23 mouse cellular contexts compared by ENCODE assay signal in genomic region chr9:106227790-106228429, GRCm38 (mm10). TPM values are rescaled to one million over a fixed set of nuclear protein-coding genes. Genes with fewer than 3 reads are reported as not detected.
DNase-seq lines count a peak whose midpoint lies in the region; ATAC-seq and TF ChIP-seq lines count a peak whose summit lies in the region.
"Had no signal": no experiment of that assay in that cellular context is flagged by ENCODE, and none has a peak within 500 bp of the region (broad histone marks: within the 10 kb centered on the region; RNA-seq: fewer than 3 reads in every experiment).

No protein-coding gene starts in this region.

- no peak overlapping the region for H3K4me2 ChIP-seq in heart, embryonic 15.5 days
- no peak overlapping the region for H3K4me2 ChIP-seq in liver, postnatal 0 days (ENCODE audit: low read depth, low read length)
- H3K4me2 ChIP-seq: embryonic facial prominence, embryonic 12.5 days; forebrain, embryonic 13.5 days; heart, embryonic 11.5 days; midbrain, embryonic 13.5 days; neural tube, embryonic 13.5 days had no signal

- peak overlapping the region; percentile 25; the same call in 1 of the 2 replicates for H3K27ac ChIP-seq in heart, embryonic 15.5 days
- H3K27ac ChIP-seq in testis, adult 2 months (ENCODE audit: control insufficient read depth, insufficient read depth, low read depth, low read length): peak overlapping the region; percentile 23
- H3K27ac ChIP-seq in liver, postnatal 0 days (ENCODE audit: low read depth): no peak overlapping the region
- H3K27ac ChIP-seq: embryonic facial prominence, embryonic 12.5 days; forebrain, embryonic 13.5 days; hindbrain, embryonic 10.5 days; left cerebral cortex, adult 2 months; limb, embryonic 10.5 days; midbrain, embryonic 13.5 days; neural tube, embryonic 13.5 days had no signal

- H3K36me3 ChIP-seq in heart, embryonic 15.5 days: peaks cover 9% of the 10 kb centered on the region; the same call in 1 of the 2 replicates
- H3K36me3 ChIP-seq in testis, adult 2 months (ENCODE audit: control insufficient read depth, insufficient read depth, low read length): no peaks in the 10 kb centered on the region
- H3K36me3 ChIP-seq in liver, postnatal 0 days (replicated peaks; ENCODE audit: insufficient read depth, low read length): peaks cover 3% of the 10 kb centered on the region; the same call in 1 of the 2 replicates

- peak; percentile 36; the same call in 1 of the 2 replicates for TF ChIP-seq EP300 in liver, postnatal 0 days (IDR thresholded peaks at IDR 0.05; ENCODE audit: low read depth)

- 31% methylated on average over 8 of the region's 8 CpGs for WGBS in heart, embryonic 15.5 days
- WGBS in liver, postnatal 0 days (ENCODE audit: insufficient replicate concordance): 58% methylated on average over 8 of the region's 8 CpGs

- TF ChIP-seq POLR2A in testis, adult 2 months (IDR thresholded peaks at IDR 0.05; ENCODE audit: control insufficient read depth, low read depth, low read length): no peak

- DNase-seq in heart, adult 11 months: no peak
- DNase-seq in testis, postnatal 10 days (ENCODE audit: low spot score): no peak
- no peak for DNase-seq in liver, postnatal 0 days
- no peak for DNase-seq in layer of hippocampus, adult 8-10 months (ENCODE audit: low spot score in 2 of 2)
- DNase-seq in urinary bladder, adult 2 months (ENCODE audit: low spot score): no peak
- DNase-seq in spleen, postnatal 10 days (ENCODE audit: low spot score in 2 of 2): no peak
- DNase-seq: adrenal gland, adult 8-10 months; B cell, adult 2 months; cerebellum, adult 9-10 months; gastrocnemius, postnatal 10 days; kidney, adult 8-10 months; kidney, postnatal 14 days had no signal

- TF ChIP-seq CTCF in testis, adult 2 months (IDR thresholded peaks at IDR 0.05; ENCODE audit: control insufficient read depth, insufficient read depth, insufficient replicate concordance, low read depth, low read length): no peak
- no peak for TF ChIP-seq CTCF in liver, postnatal 0 days (IDR thresholded peaks at IDR 0.05; ENCODE audit: low read depth)

- ATAC-seq in heart, embryonic 15.5 days (replicated peaks; ENCODE audit: insufficient number of reproducible peaks, insufficient read depth, low FRiP score, low read depth): no peak
- peak; percentile 22 for ATAC-seq in liver, postnatal 0 days
- ATAC-seq: forebrain, embryonic 13.5 days; midbrain, embryonic 13.5 days had no signal

- no peak overlapping the region for H3K4me3 ChIP-seq in heart, embryonic 15.5 days
- H3K4me3 ChIP-seq in testis, adult 2 months (ENCODE audit: control insufficient read depth, low read depth, low read length): no peak overlapping the region
- no peak overlapping the region for H3K4me3 ChIP-seq in liver, postnatal 0 days (ENCODE audit: low read depth, low read length)
- H3K4me3 ChIP-seq: embryonic facial prominence, embryonic 12.5 days; erythroblast, embryonic 14.5 days; forebrain, embryonic 13.5 days; hindbrain, embryonic 10.5 days; left cerebral cortex, adult 2 months; limb, embryonic 10.5 days; midbrain, embryonic 13.5 days; neural tube, embryonic 13.5 days had no signal

- H3K9me3 ChIP-seq in heart, embryonic 15.5 days (replicated peaks): no peaks in the 10 kb centered on the region
- no peaks in the 10 kb centered on the region for H3K9me3 ChIP-seq in liver, postnatal 0 days (ENCODE audit: low read length)
- H3K9me3 ChIP-seq: embryonic facial prominence, embryonic 12.5 days; forebrain, embryonic 13.5 days; hindbrain, embryonic 10.5 days; limb, embryonic 10.5 days; midbrain, embryonic 13.5 days; neural tube, embryonic 13.5 days had no signal

- H3K4me1 ChIP-seq in heart, embryonic 15.5 days (replicated peaks): peaks cover 16% of the 10 kb centered on the region
- H3K4me1 ChIP-seq in testis, adult 2 months (ENCODE audit: control insufficient read depth, insufficient read depth, low read length): peaks cover 7% of the 10 kb centered on the region
- H3K4me1 ChIP-seq in liver, postnatal 0 days (ENCODE audit: insufficient read depth): peaks cover 11% of the 10 kb centered on the region
- H3K4me1 ChIP-seq: embryonic facial prominence, embryonic 12.5 days had no signal

- H3K9ac ChIP-seq in heart, embryonic 15.5 days: no peak overlapping the region
- no peak overlapping the region for H3K9ac ChIP-seq in liver, postnatal 0 days (replicated peaks)
- H3K9ac ChIP-seq: embryonic facial prominence, embryonic 12.5 days; forebrain, embryonic 13.5 days; midbrain, embryonic 13.5 days; neural tube, embryonic 13.5 days had no signal

- peaks cover 13% of the 10 kb centered on the region for H3K27me3 ChIP-seq in heart, embryonic 15.5 days
- no peaks in the 10 kb centered on the region for H3K27me3 ChIP-seq in testis, adult 2 months (ENCODE audit: control insufficient read depth, insufficient read depth, low read length)
- H3K27me3 ChIP-seq in liver, postnatal 0 days (ENCODE audit: insufficient read depth, low read length): peaks cover 4% of the 10 kb centered on the region; the same call in 1 of the 2 replicates

RNA-seq across cellular contexts. Expression of gene Tlr9, which starts 5.5 kb away (rescaled TPM):
- polyA plus RNA-seq in heart, embryonic 15.5 days (2015; fragmentation: Nextera tagmentation; extraction: Ambion mirVana): 0.04 and 0.08 TPM in 2 replicates
- polyA plus RNA-seq in testis, adult 2 months (2012; rRNA removed): 2.6 and 2.7 TPM in 2 replicates
- polyA plus RNA-seq in liver, postnatal 0 days (2015; fragmentation: Nextera tagmentation; extraction: Ambion mirVana): 0.07 and 0.16 TPM in 2 replicates
- total RNA-seq in layer of hippocampus, adult 8-10 months (2022): 1 to 10 TPM in 3 of 4 experiments, under 1 TPM in 1; 0.94 to 3.2 (median 2.1) TPM
- 1.8 and 2.5 TPM in 2 replicates for polyA plus RNA-seq in urinary bladder, adult 2 months (2012; rRNA removed)
- polyA plus RNA-seq: embryonic facial prominence, embryonic 12.5 days; forebrain, embryonic 13.5 days; heart, embryonic 11.5 days; hindbrain, embryonic 10.5 days; limb, embryonic 10.5 days; midbrain, embryonic 13.5 days; neural tube, embryonic 13.5 days had no signal

RNA-seq across cellular contexts. Expression of gene Alas1, which starts 20.5 kb away (rescaled TPM):
- 168 and 187 TPM in 2 replicates for polyA plus RNA-seq in heart, embryonic 15.5 days (2015; fragmentation: Nextera tagmentation; extraction: Ambion mirVana)
- 123 and 139 TPM in 2 replicates for polyA plus RNA-seq in testis, adult 2 months (2012; rRNA removed)
- 131 and 146 TPM in 2 replicates for polyA plus RNA-seq in liver, postnatal 0 days (2015; fragmentation: Nextera tagmentation; extraction: Ambion mirVana)
- total RNA-seq in layer of hippocampus, adult 8-10 months (2022): 100 to 1,000 TPM; 146 to 162 (median 156) TPM
- 93.3 and 105 TPM in 2 replicates for polyA plus RNA-seq in urinary bladder, adult 2 months (2012; rRNA removed)

RNA-seq across cellular contexts. Expression of gene Twf2, which starts 25.0 kb away (rescaled TPM):
- 46.7 and 52.9 TPM in 2 replicates for polyA plus RNA-seq in heart, embryonic 15.5 days (2015; fragmentation: Nextera tagmentation; extraction: Ambion mirVana)
- polyA plus RNA-seq in testis, adult 2 months (2012; rRNA removed): 12.1 and 13.5 TPM in 2 replicates
- polyA plus RNA-seq in liver, postnatal 0 days (2015; fragmentation: Nextera tagmentation; extraction: Ambion mirVana): 22.4 and 23.0 TPM in 2 replicates
- total RNA-seq in layer of hippocampus, adult 8-10 months (2022): 10 to 100 TPM; 53.5 to 61.3 (median 56.8) TPM
- 33.1 and 35.7 TPM in 2 replicates for polyA plus RNA-seq in urinary bladder, adult 2 months (2012; rRNA removed)

RNA-seq across cellular contexts. Expression of gene Ppm1m, which starts 28.4 kb away (rescaled TPM):
- polyA plus RNA-seq in heart, embryonic 15.5 days (2015; fragmentation: Nextera tagmentation; extraction: Ambion mirVana): 23.1 and 33.6 TPM in 2 replicates
- polyA plus RNA-seq in testis, adult 2 months (2012; rRNA removed): 31.3 and 40.6 TPM in 2 replicates
- 11.0 and 11.1 TPM in 2 replicates for polyA plus RNA-seq in liver, postnatal 0 days (2015; fragmentation: Nextera tagmentation; extraction: Ambion mirVana)
- total RNA-seq in layer of hippocampus, adult 8-10 months (2022): 10 to 100 TPM; 21.7 to 27.4 (median 23.0) TPM
- 40.2 and 47.0 TPM in 2 replicates for polyA plus RNA-seq in urinary bladder, adult 2 months (2012; rRNA removed)

RNA-seq across cellular contexts. Expression of gene Poc1a, which starts 53.0 kb away (rescaled TPM):
- polyA plus RNA-seq in heart, embryonic 15.5 days (2015; fragmentation: Nextera tagmentation; extraction: Ambion mirVana): 23.7 and 26.8 TPM in 2 replicates
- polyA plus RNA-seq in testis, adult 2 months (2012; rRNA removed): 72.2 and 74.2 TPM in 2 replicates
- 13.0 and 14.5 TPM in 2 replicates for polyA plus RNA-seq in liver, postnatal 0 days (2015; fragmentation: Nextera tagmentation; extraction: Ambion mirVana)
- total RNA-seq in layer of hippocampus, adult 8-10 months (2022): 10 to 100 TPM; 14.7 to 17.7 (median 16.2) TPM
- 3.9 and 4.5 TPM in 2 replicates for polyA plus RNA-seq in urinary bladder, adult 2 months (2012; rRNA removed)
